Comparison of ENCODE assay signal across 19 mouse cellular contexts in the genomic region with DNA sequence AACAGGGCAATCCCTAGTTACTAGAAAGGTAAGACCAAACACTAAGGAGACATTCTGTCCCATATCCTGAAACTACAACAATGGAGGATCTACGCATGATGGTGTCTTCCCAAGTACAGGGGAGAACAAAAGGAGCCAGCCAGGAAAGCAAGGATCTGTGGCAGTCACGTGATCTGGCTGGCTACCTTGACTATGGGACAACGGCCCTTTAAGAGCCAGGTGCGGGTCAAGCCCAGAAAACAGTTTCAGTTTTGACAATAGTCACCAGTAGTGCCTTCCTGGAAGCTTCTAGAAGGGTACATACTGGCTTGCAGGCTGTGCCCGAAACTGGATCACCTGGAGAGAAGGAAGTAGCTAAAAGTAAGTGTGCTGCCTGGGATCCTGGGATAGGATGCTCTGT. TPM values are rescaled to one million over a fixed set of nuclear protein-coding genes. Genes with fewer than 3 reads are reported as not detected.
"Had no signal": no experiment of that assay in that cellular context is flagged by ENCODE, and none has a peak within 500 bp of the region (broad histone marks: within the 10 kb centered on the region; RNA-seq: fewer than 3 reads in every experiment).

A gene (plus strand): TSS at position 237 of the 400 bp plus-strand sequence.

- H3K27ac ChIP-seq: intestine, embryonic 15.5 days; limb, embryonic 10.5 days; liver, embryonic 13.5 days; midbrain, embryonic 10.5 days; neural tube, embryonic 15.5 days; stomach, postnatal 0 days had no signal

- H3K4me2 ChIP-seq: intestine, embryonic 15.5 days; liver, embryonic 13.5 days; neural tube, embryonic 15.5 days had no signal

- H3K36me3 ChIP-seq: intestine, embryonic 15.5 days; limb, embryonic 10.5 days; liver, embryonic 13.5 days; midbrain, embryonic 10.5 days; neural tube, embryonic 15.5 days had no signal

- ATAC-seq: intestine, embryonic 15.5 days; liver, postnatal 0 days; lung, postnatal 0 days had no signal

- H3K27me3 ChIP-seq: intestine, embryonic 15.5 days; liver, embryonic 13.5 days; neural tube, embryonic 15.5 days had no signal

- H3K4me1 ChIP-seq: limb, embryonic 10.5 days; midbrain, embryonic 10.5 days; neural tube, embryonic 15.5 days had no signal

- DNase-seq: liver, embryonic 13.5 days; liver, postnatal 0 days; midbrain, embryonic 14.5 days; right cerebral cortex, adult 18-20 months; right cerebral cortex, postnatal 25 days; thymus, postnatal 14 days had no signal

- H3K9me3 ChIP-seq: intestine, embryonic 15.5 days; limb, embryonic 10.5 days; liver, embryonic 13.5 days; midbrain, embryonic 10.5 days; neural tube, embryonic 15.5 days had no signal

- H3K4me3 ChIP-seq: intestine, embryonic 15.5 days; limb, embryonic 10.5 days; liver, embryonic 13.5 days; midbrain, embryonic 10.5 days; myocyte; neural tube, embryonic 15.5 days had no signal

- H3K9ac ChIP-seq: intestine, embryonic 15.5 days; liver, embryonic 13.5 days; liver, postnatal 0 days; neural tube, embryonic 15.5 days had no signal

RNA-seq across cellular contexts. Expression of the gene that starts here (rescaled TPM):
- total RNA-seq: layer of hippocampus, adult 8-10 months; layer of hippocampus, postnatal 14 days; left cerebral cortex, adult 18-20 months; megakaryocyte, adult 5-6 weeks had no signal
- polyA plus RNA-seq: kidney, embryonic 16.5 days; limb, embryonic 10.5 days; midbrain, embryonic 10.5 days; midbrain, embryonic 14.5 days; neural tube, embryonic 11.5 days; neural tube, embryonic 15.5 days had no signal
